Mouse (Mus musculus) ES-E14 (cell line): Measurements from ENCODE around the gene Tlcd2. TPM values are rescaled to one million over a fixed set of nuclear protein-coding genes. Genes with fewer than 3 reads are reported as not detected.

Source experiments
- DNase-seq: peaks from one replicate; pipeline ENCODE4 v3.0.0-alpha.2; 2013; ENCODE audit warnings: low read depth, low spot score
- H3K27ac ChIP-seq: 2 replicates; pipeline ENCODE4 v1.5.1; 2012; ENCODE audit warnings: low read depth, mild to moderate bottlenecking, low read length, moderate library complexity, mixed read lengths; ENCODE audit not compliant: poor library complexity, insufficient read depth, severe bottlenecking
- H3K36me3 ChIP-seq: 2 replicates; pipeline ENCODE4 v1.6.1; 2012; ENCODE audit warnings: mild to moderate bottlenecking, low read length, moderate library complexity, mixed read lengths; ENCODE audit not compliant: control insufficient read depth, poor library complexity, insufficient read depth, severe bottlenecking
- H3K4me1 ChIP-seq, 2 experiments: fragments of 150-350 bp in 1 of 2; sonication (generic) in 1 of 2; 2 replicates each; pipeline ENCODE4 v1.6.1; 2012; ENCODE audit warnings: low read length in 2 of 2, mild to moderate bottlenecking in 1 of 2, mixed read lengths in 1 of 2; ENCODE audit not compliant: control insufficient read depth in 2 of 2, insufficient read depth in 2 of 2, poor library complexity in 1 of 2
- H3K4me3 ChIP-seq, 2 experiments: fragments of 150-350 bp in 1 of 2; sonication (generic) in 1 of 2; 2 replicates each; pipeline ENCODE4 v1.5.1; 2012; ENCODE audit warnings: low read length in 2 of 2, low read depth in 1 of 2, mild to moderate bottlenecking in 1 of 2, mixed read lengths in 1 of 2; ENCODE audit not compliant: insufficient read depth in 1 of 2, poor library complexity in 1 of 2, severe bottlenecking in 1 of 2
- H3K9ac ChIP-seq: 2 replicates; pipeline ENCODE4 v1.6.1; 2012; ENCODE audit warnings: low read depth, mild to moderate bottlenecking, low read length, mixed read lengths; ENCODE audit not compliant: poor library complexity, insufficient read depth, severe bottlenecking
- H3K9me3 ChIP-seq: fragments of 150-350 bp; sonication (generic); 2 replicates; pipeline ENCODE4 v1.6.1; 2012; ENCODE audit warnings: low read depth, mild to moderate bottlenecking, low read length; ENCODE audit not compliant: control insufficient read depth, insufficient read depth
- CHD2 ChIP-seq: IDR thresholded peaks from 2 replicates; pipeline ENCODE4 v1.6.1; 2014; ENCODE audit warnings: mild to moderate bottlenecking, low read depth, low read length, inconsistent platforms
- HCFC1 ChIP-seq: IDR thresholded peaks from 2 replicates; pipeline ENCODE4 v1.6.1; 2012; ENCODE audit warnings: low read length, inconsistent platforms, borderline replicate concordance; ENCODE audit not compliant: insufficient read depth
- MAFK ChIP-seq: IDR thresholded peaks from 2 replicates; pipeline ENCODE4 v1.6.1; 2014; ENCODE audit warnings: mild to moderate bottlenecking, low read depth, low read length, inconsistent platforms; ENCODE audit not compliant: insufficient read depth
- ZC3H11A ChIP-seq: IDR thresholded peaks from 2 replicates; pipeline ENCODE4 v1.6.1; 2012; ENCODE audit warnings: low read depth, mild to moderate bottlenecking, inconsistent platforms, low read length, borderline replicate concordance
- ZNF384 ChIP-seq: IDR thresholded peaks from 2 replicates; pipeline ENCODE4 v1.6.1; 2012; ENCODE audit warnings: low read depth, low read length, inconsistent platforms
- in situ Hi-C, 2 experiments: fragments of 600-800 bp; cut with MboI; formaldehyde crosslinking; loops; one replicate each; pipeline ENCODE4 v1.15.1; 2025; ENCODE audit warnings: low sequenced_read_pairs in 2 of 2, inconsistent platforms in 1 of 2; ENCODE audit not compliant: unreplicated experiment in 2 of 2
- total RNA-seq: library from RNA; depleted of rRNA; stranded (reverse); fragments of 300-350 nt; gene quantifications from 2 replicates; pipeline ENCODE4 v1.2.3, GENCODE M21; 2012

Gene Tlcd2
- total RNA-seq, 1 experiment, result 5.9 TPM

GRCm38 (mm10) chr11:75441601-75442000 is 19.9 kb upstream of the Tlcd2 start:
- no peaks in the 10 kb centered on the region for H3K9me3 ChIP-seq
- in situ Hi-C loops, result no loop called here

GRCm38 (mm10) chr11:75443711-75444110 is 17.8 kb upstream of the Tlcd2 start:
- H3K4me3 ChIP-seq, result no peak overlapping the region
- H3K9me3 ChIP-seq, result no peaks in the 10 kb centered on the region
- no peak overlapping the region for H3K9ac ChIP-seq
- no peak overlapping the region for H3K27ac ChIP-seq
- TF ChIP-seq MAFK, result no peak
- no peak for TF ChIP-seq ZC3H11A
- TF ChIP-seq CHD2, result no peak
- TF ChIP-seq HCFC1, result no peak
- no peak for TF ChIP-seq ZNF384
- H3K36me3 ChIP-seq, result peaks cover 4% of the 10 kb centered on the region; the same call in 1 of the 2 replicates
- DNase-seq, result no peak
- in situ Hi-C loops, result no loop called here
- H3K4me1 ChIP-seq, result peaks cover 0 to 3% of the 10 kb centered on the region in 2 experiments; a peak in 1 of 4 replicates

More at GRCm38 (mm10) chr11:75441601-75442000, 19.9 kb upstream of the Tlcd2 start:
- Histone ChIP-seq H3K9ac (no peak overlapping the region), H3K27ac (no peak overlapping the region), H3K36me3 (no peaks in the 10 kb centered on the region), H3K4me1 (peaks cover 0 to 3% of the 10 kb centered on the region in 2 experiments; a peak in 1 of 4 replicates), H3K4me3 (no peak overlapping the region)
- TF ChIP-seq MAFK (no peak), CHD2 (no peak), ZC3H11A (no peak), ZNF384 (no peak), HCFC1 (no peak)
- no peak for DNase-seq

GRCm38 (mm10) chr11:75448575-75448974 is 12.9 kb upstream of the Tlcd2 start:
- Histone ChIP-seq H3K27ac (no peak overlapping the region), H3K36me3 (peaks cover 9% of the 10 kb centered on the region; the same call in 1 of the 2 replicates), H3K9ac (no peak overlapping the region), H3K4me3 (no peak overlapping the region), H3K4me1 (peaks cover 0 to 4% of the 10 kb centered on the region in 2 experiments; a peak in 1 of 4 replicates), H3K9me3 (no peaks in the 10 kb centered on the region)
- no peak for DNase-seq
- in situ Hi-C loops, result no loop called here
- no peak for TF ChIP-seq ZC3H11A
- no peak for TF ChIP-seq MAFK
- TF ChIP-seq CHD2, result no peak
- TF ChIP-seq ZNF384, result no peak
- no peak for TF ChIP-seq HCFC1

GRCm38 (mm10) chr11:75449695-75450094 is 11.8 kb upstream of the Tlcd2 start:
- Histone ChIP-seq H3K36me3 (peaks cover 9% of the 10 kb centered on the region; the same call in 1 of the 2 replicates), H3K4me3 (no peak overlapping the region), H3K27ac (no peak overlapping the region), H3K9me3 (no peaks in the 10 kb centered on the region), H3K9ac (no peak overlapping the region), H3K4me1 (peaks cover 0 to 5% of the 10 kb centered on the region in 2 experiments; a peak in 2 of 4 replicates)
- DNase-seq, result no peak
- in situ Hi-C loops, result no loop called here
- TF ChIP-seq MAFK (no peak), ZC3H11A (no peak), CHD2 (no peak), HCFC1 (no peak), ZNF384 (no peak)

- DNase-seq, result no peak
- no peak overlapping the region for H3K9ac ChIP-seq
- no peaks in the 10 kb centered on the region for H3K9me3 ChIP-seq
- in situ Hi-C loops, result no loop called here
- no peak overlapping the region for H3K27ac ChIP-seq
- peaks cover 9% of the 10 kb centered on the region; the same call in 1 of the 2 replicates for H3K36me3 ChIP-seq
- H3K4me1 ChIP-seq, result peaks cover 0 to 5% of the 10 kb centered on the region in 2 experiments; a peak in 2 of 4 replicates
- TF ChIP-seq MAFK (no peak), HCFC1 (no peak), CHD2 (no peak), ZC3H11A (no peak), ZNF384 (no peak)
- no peak overlapping the region for H3K4me3 ChIP-seq
These were observed 11.1 kb upstream of the Tlcd2 start for GRCm38 (mm10) chr11:75450304-75450908.
